Mouse (Mus musculus) heart, adult 2 months (tissue): ENCODE results near the gene Slc35g3.

ENCODE experiments used
- CTCF ChIP-seq: fragments of 200-600 bp; IDR thresholded peaks from 2 replicates; pipeline ENCODE4 v1.8.1; 2022; ENCODE audit warnings: antibody characterized with exemption, mild to moderate bottlenecking, moderate library complexity
- EP300 ChIP-seq: fragments of 200-500 bp; IDR thresholded peaks from 2 replicates; pipeline ENCODE4 v1.6.1; 2011; ENCODE audit warnings: low read depth, low read length, control low read depth; ENCODE audit not compliant: insufficient read depth
- POLR2A ChIP-seq: fragments of 200-500 bp; IDR thresholded peaks from 2 replicates; pipeline ENCODE4 v1.6.1; 2011; ENCODE audit warnings: mild to moderate bottlenecking, low read depth, low read length, control low read depth; ENCODE audit not compliant: insufficient read depth

GRCm38 (mm10) chr11:69715482-69715881, 46.3 kb downstream of the Slc35g3 start:
- TF ChIP-seq POLR2A, result no peak
- TF ChIP-seq CTCF, result peak; percentile 78
- TF ChIP-seq EP300, result no peak
